Mouse (Mus musculus): Measurements from ENCODE around the gene Pik3r2.
A peak's percentile ranks its signal among the peaks of the same experiment; 100 is the strongest.
"Not testable (repeated sequence)": the region's sequence is repeated elsewhere in the genome, so short reads cannot be mapped to it uniquely, and the experiment has no call there.

Gene Pik3r2

DNA sequence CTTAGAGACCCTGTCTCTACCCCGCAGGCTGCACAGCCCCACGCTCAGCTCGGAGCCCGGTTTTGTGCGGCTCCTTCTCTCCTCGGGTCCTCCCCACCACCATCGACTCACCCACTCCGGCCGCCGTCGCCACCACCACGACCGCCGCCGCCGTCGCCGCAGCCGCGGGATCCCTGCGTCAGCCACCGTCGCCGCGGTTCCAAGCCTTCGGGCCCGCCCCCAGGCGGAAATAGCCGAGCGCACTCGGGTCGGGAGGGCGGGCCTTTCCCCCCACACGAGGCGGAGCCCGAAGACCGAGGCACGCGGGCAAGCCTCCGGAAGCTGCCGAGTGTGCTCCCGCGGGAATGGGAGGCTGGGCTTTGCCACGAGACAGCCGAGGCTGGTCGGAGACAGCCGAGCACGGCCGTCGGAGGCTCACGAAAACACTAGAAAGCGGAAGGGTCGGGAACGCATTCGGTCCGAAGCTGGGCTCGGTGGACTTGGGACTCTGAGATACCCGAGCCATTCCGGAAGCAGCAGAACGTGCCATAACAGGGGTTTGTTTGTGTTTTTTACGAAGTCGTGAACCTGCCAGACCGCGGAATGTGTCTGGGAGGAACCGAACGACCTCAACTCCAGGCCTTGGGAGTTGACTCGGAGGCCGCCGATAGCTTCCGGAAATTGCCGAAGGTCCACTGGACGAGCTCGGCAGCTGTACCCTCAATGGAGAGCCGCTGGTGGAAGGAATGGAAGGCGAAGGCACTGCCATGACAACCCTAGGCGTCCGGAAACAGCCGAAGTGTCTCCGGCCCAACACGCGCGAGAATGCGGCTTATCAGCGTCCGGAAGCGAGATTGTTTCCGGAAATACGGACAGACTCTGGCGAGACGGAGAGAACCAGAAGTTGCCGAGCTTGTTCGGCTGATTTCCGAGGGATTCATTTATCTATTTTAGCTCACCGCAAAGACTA is at the start of gene Pik3r2:
Gene Pik3r2, minus strand, starts transcription at position 218 of the 949 bp plus-strand sequence.
- peak; percentile 98 for DNase-seq (ENCODE audit: low spot score)

DNA sequence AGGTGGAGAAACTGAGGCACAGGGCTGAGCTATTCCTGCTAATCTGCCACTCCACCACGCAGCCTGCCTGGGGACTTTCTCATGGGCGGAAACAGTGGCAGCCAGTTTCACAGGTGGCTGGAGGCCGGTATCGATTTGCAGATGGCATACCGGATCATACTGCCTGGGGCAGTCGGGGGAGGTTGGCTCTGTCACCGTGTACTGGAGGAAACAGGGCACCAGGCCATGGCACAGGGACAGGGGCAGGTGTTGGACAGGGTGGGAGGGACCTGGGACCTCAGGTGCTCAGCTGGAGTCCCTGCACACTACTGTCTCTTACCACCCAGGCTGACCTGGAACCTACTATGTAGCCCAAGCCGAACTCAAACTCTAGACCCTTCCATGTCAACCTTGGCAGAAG is 49.3 kb upstream of the Pik3r2 start:
- DNase-seq (ENCODE audit: low spot score), result no peak

DNA sequence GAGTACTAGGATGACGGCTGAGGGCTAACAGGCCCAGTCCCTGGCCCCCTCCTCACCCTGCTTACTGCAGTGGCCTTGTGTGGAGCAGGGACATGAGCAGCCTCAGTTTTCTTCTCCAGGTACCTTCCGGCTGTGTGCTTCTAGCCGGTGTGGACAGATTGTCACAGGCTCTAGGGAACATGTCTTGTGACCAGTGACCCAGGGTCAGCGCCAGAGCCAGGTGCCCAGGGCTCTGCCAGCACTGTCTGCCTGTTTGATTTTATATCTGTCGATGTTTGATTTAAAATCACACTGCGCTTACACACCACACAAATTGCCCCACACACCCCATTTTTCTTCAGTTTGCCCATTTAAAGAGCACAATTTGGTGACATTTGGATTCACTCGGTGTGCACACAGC is 47.3 kb upstream of the Pik3r2 start:
- DNase-seq (ENCODE audit: low spot score), result no peak

DNA sequence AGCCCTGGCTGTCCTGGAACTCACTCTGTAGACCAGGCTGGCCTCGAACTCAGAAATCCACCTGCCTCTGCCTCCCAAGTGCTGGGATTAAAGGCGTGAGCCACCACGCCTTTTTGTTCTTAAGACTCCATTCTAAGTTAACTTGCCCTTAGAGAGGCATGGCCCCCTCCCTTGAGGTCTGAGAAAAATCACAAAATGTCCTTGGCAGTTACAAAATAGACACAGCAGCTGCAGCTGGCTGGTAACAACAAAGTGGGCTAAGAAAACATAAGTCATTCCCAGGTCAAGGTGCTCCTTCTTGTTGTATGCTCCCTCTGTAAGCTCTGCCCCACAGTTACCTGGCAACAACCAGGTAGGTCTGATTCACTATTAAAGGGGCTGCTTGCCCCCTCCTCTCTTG is 46.1 kb upstream of the Pik3r2 start:
- DNase-seq (ENCODE audit: low spot score), result not testable (repeated sequence)

DNA sequence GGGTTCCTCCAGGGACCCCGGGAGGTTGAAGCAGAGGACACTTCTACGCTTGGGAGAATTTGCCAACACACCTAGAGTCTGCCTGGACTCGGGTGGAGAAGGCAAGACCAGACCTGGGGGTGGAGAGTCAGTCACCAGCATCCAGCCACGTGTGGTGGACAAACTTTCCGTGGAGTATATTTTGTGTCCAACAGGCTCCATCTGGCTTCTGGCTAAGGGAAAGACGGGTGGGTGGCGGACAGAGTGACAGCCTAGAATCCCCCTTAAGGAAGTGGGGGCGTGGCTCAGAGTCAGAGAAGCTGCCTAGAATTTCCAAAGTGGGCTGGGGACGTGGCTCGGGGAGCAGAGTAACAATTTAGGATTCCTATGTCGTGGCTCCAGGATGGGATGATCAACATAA is 45.5 kb upstream of the Pik3r2 start:
- no peak for DNase-seq (ENCODE audit: low spot score)

DNA sequence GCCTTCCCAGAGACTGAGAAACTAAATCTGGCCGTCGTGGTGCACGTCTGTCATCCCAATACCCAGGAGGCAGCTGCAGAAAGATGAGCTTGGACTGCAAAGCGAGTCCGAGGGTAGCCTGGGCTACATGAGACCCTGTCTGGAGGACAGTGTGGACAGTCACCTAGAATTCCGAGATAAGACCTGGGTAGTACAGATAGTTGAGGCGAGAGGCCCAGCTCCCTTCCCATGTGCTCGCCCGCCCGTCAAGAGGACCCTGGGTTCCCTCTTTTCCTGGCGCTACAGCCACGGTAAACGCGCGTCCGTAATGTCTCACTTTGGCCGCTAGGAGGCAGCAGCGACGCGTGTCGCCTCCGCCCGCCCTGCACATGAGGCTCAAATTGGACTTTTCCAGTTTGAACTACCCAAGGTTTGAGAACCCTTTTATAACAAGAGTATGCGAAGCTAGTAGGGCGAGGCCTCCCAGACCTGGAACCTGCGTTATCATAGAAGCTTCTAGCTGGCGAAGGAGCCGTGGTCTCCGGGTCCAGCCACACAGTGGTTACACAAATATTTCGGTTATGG is 45.0 kb upstream of the Pik3r2 start:
- peak; percentile 70 for DNase-seq (ENCODE audit: low spot score)

DNA sequence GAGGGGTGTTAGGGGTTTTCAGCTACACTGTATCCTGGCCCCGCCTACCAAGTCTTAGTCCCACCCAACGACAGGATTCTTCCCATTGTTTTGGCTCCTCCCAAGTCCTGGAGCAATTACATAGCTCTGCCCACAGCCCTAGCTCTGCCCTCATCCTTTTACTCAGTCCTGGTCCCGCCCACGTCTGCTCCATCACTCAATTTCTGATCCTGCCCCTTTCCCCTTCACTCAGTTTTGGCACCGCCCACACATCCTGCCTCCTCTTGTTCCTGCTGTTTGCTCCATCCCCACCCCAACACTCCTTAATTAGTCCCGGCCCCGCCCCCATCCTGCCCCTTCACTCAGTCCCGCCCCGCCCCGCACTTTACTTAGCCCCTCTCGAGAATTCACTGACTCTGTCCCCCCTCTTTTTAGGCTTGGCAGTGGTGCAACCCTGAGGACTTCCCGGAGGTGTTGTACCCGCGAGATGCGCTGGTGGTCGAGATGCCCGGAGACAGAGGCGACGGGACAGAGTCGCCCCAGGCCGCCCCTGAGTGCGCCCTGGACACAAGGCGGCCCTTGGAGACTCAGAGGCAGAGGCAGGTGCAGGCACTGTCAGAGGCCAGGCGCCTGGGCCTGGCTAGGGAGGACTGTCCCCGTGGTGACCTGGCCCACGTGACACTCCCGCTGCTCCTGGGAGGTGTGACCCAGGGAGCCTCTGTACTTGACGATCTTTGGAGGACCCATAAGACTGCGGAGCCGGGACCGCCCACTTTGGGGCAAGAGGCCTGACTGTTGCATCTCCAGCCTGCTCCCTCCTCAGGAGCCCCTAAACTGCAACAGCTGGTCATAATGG is 43.8 kb upstream of the Pik3r2 start:
- DNase-seq (ENCODE audit: low spot score), result peak; percentile 21

DNA sequence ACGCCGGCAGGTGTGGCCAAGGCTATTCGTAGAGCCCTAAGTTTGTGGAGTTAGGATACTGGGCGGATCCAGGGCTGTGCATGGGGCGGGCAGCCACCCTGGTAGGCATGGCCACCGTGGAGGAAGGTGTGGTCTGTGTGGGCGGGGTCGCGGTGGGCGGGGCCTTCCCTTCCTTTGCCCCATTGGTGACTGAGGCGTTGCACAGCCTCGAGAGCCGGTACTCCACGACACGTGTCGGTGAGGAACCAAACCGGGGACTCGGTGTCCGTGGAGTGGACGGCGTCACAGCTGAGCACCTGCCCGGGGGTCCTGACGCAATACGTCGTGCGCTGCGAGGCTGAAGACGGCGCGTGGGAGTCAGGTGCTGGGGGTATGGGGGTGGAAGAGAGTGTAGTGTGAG is 40.2 kb upstream of the Pik3r2 start:
- peak; percentile 44 for DNase-seq (ENCODE audit: low spot score)

DNA sequence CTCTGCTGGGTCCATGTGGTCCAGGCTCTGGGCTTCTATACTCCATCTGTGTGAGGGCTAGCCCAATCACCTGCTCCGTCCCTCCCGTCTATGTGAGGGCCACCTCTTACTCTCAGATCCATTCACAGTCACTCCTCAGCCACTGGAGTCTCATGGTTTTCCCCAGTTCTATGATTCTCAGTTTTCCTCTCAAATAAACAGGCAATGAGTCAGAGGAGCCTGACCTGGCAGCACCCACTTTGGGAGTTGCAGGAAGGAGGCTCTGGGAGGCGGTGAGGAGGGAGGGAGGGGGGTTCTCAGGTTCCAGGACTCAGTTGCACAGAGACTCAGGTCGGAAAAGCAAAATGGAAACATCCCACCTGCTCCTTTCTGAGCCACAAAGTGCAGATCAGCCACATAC is 36.4 kb upstream of the Pik3r2 start:
- no peak for DNase-seq (ENCODE audit: low spot score)

DNA sequence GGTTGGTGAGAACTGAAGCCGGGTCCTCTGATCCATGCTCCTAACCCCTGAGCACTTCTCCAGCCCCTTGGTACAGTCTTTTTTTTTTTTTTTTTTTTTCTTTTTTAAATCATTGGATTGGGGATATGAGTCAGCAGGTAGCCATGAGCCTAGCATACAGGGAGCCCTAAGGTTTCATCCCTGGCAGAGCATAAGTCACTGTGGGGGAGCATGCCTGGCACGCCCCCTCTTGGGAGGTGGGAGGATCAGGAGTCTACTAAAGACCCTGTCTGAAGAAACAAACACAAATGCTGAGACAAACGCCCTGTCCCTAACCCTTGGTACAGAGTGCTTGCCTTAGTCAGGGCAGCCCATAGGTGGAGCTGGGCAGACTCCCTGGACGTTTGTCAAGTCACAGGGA is 35.5 kb upstream of the Pik3r2 start:
- no peak for DNase-seq (ENCODE audit: low spot score)

DNA sequence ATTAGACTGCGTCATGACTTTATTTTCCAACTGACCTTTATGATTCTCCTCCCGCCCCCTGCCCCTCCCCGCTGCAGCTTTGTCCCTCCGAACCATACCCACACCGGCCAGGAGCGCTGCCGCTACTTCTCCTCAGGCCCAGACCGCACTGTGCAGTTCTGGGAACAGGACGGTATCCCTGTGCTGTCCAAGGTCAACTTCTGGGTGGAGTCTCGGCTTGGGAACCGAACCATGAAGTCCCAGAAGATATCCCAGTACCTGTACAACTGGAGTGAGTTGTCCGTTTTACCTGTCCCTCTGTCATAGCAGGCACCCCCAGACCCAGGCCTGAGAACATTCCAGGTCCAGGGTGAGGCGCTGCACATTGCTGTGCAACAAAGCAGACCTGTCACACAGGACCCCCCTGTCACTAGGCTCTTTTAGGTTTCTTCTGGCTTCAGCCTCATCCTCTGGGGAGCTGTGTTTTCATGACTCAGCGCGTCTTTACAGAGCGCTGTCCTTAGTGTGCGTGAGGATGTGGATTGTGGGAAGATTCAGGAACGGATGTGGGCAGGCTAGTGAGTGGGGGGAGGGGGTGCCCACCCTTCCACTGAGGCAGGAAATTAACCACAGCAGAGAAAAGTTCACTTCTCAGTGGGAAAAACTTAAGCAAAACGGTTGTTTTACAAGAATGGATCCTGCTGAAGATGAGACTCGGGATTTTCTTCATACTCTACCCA is 34.6 kb upstream of the Pik3r2 start:
- DNase-seq (ENCODE audit: low spot score), result no peak

DNA sequence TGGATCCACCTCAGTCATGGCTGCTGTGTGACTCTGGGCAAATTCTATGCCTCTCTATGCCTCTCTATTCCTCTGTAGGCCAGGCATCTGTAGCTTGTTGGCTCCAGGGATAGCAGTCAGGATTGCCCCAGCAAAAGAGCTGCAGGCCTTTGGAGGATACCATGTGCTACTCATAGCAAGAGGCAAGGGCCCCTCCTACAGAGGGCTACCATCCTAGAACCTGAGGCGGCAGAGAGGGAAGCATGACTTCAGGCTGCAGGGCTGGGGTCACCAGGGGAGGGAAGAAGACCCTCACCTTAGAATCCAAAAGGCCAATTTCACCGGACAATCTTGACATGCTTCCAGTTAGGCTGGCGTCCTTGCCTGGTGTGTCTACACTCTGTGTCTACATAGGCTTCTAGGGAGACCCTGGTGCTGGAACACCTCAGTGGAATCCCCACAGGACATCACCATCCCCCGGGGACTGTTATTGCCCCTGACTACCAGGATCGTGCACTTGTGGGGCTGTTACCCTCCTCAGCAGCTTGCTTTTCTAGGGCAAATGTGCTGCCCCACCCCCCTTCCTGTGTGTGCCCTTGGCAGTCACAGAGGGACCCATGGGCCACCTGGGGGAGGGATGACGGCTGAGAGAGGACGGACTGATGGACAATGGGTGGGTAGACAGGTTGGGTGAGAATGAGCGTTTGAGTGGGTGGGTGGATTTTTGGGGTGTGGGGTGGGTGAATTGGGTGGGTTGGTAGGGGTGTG is 32.6 kb upstream of the Pik3r2 start:
- no peak for DNase-seq (ENCODE audit: low spot score)

DNA sequence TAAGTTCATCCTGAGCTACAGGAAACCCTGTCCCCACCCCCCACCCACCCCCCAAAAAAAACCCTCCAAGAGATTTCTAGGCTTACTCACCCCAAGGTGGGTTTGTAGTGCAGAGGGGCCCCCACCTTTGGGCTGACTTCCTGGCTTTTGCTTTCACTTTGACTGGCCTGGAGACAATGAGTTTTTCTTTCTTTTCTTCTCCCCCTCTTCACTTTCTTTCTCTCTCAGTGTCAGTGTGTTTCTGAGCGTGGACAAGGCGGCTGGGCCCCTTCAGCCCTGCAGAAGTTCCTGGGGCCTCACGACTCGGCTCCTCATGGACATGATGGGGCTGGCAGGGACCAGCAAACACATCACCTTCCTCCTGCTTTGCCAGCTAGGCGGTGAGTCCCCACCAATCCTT is 31.7 kb upstream of the Pik3r2 start, which contains the start of gene Il12rb1:
Gene Il12rb1, plus strand, starts transcription at position 211 of the 400 bp plus-strand sequence.
- no peak for DNase-seq (ENCODE audit: low spot score)

DNA sequence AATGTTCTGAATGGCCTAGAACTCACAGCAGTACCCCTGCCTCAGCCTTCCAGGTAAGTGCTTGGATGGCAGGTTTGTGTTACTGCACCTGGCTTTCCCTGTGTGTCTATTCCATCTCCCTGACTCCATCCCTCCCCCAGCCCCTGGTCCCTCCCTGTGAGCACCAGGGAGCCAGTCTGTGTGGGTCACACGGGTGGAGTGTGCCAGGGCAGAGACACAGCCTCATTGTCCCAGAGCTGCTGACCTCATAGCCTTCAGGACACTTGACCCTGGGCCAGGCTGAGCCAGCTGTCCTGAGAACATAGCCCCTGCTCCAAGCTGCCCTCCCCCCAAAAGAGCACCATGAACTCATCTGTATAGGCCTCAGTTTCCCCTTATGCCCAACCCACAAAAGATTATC is 30.8 kb upstream of the Pik3r2 start:
- DNase-seq (ENCODE audit: low spot score), result no peak

DNA sequence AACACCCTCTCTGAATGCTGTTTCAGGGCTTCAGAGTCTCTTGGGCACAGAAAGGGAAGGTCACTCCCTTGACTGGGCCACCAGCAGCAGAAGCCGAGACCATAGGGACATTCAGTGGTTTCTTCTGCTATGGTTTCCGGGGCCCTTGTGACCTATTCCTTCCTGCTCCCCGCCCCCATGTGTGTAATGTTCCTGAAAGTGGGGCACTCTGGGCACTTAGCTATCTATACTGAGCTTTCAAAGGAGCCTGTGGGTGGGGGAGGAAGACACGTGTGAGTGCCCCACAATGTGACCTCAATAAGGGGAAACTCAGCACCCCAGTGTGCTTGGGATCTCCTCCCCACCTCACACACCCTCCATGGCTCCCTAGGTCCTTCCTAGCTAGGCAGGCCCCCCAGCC is 30.0 kb upstream of the Pik3r2 start:
- DNase-seq (ENCODE audit: low spot score), result no peak

DNA sequence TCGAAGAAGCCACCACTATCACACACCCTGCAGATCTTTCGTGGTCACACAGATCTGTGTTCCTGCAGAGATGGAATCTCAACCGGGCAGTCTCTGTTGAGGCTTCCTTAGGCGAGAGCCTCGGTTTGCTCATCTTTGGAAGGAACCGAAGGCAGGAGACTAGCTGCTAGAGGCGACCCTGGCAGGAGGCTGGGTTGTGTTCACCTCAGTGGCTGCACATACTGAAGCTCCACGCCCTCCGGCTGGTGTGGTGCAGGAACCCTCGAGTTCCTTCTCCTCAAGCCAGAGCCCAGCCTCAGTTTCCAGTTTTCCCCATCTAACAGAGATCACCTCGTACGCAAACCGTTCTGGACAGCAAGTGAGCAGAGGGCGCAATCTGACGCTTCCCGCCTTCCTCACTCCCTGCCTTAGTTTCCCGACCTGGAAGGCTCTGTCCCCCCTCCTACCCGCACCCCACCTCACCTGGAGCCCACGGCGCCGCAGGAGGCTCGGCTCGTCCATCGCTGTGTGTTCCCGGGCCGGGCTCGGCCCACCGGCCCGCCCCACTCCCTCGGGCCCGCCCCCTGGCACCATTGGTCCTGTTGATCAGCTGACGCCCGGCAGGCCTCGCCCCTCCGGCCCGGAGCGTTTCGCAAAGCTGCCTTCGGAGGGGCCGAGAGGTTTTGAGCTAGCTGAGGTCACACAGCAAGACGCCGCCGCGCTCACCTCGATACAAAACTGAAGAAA is 28.1 kb upstream of the Pik3r2 start, which contains the start of gene Mast3:
Gene Mast3, minus strand, starts transcription at position 574 of the 726 bp plus-strand sequence.
- DNase-seq (ENCODE audit: low spot score), result peak; percentile 84

DNA sequence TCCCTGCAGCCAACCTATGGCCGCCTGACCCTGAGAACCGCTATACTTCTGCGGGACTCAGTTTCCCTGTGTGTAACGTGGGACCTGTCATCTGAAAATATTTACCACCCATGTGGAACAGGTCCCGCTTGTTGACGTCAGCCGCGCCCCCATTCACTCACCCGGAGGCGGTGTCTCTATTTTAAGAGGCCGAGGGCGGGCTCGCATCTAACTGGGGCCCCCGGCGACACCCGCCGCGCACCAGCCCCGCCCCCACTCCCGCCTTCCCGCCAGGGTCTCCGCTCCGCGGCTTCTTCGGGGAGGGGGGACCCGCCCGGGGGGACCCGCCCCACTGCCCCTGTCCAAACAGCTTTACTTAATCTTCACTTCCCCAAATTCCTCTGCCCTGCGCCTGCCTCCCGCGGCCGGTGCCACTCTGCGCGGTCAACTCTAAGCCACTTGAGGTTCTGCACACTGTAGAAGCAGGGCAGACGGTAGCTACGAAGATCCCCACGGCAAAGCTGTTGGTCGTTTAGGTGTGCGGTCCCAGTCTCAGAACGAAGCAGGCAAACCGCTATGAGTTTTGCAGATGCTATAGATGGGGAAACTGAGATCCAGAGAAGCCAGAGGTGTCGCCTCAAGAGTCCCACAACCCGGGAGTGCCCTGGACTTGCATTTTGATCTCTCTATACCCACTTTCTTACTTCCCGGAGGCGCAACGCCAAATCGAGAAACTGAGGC is 27.4 kb upstream of the Pik3r2 start:
- DNase-seq (ENCODE audit: low spot score), result peak; percentile 46

DNA sequence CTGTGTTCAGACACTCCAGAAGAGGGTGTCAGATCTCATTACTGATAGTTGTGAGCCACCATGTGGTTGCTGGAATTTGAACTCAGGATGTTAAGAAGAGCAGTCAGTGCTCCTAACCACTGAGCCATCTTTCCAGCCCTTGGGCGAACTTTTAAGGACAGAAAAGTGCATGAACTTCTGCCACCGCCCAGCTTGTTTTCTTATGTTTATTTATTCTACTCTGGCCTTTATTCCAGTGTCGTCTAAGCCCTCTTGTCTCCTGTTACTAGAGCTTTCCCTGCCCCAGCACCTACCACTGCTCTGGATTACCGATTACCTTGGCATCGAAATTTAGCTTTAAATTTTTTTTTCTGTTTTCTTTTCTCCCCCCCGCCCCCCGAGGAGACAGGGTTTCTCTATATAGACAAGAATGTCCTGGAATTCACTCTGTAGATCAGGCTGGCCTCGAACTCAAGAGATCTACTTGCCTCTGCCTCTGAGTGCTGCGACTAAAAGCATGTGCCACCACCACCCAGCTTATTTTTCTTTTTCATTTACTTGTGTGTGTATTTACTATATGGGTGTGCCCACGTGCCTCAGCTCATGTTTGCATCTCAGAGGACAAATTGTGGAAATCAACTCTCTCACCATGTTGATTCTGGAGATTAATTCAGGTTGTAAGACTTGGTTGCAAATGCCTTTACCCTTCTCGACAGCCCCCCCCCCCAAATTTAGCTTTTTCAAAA is 26.4 kb upstream of the Pik3r2 start:
- no peak for DNase-seq (ENCODE audit: low spot score)

DNA sequence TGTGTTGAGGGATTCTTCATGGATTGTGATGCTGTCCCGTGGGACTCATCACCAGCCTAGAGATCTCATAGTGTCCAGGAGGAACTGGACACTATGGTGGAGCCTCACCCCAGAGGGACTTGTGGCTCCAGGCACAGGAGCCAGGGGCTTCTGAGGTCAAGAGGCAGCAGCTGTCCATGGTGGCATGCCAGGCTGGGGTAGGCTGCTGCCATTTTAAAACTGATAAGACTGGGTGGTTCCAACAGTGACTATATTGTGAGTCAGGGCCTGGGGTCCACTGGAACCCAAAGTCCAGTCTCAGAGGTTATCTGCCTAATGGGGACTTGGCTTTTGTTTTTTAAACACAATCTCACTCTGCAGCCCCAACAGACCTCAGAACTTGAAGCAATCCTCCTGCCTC is 25.3 kb upstream of the Pik3r2 start:
- no peak for DNase-seq (ENCODE audit: low spot score)

Data from urinary bladder, postnatal 25 days (tissue).